ENCODE assay signal across 10 mouse cellular contexts in genomic region chr13:110704261-110704660, GRCm38 (mm10).
DNase-seq lines count a peak whose midpoint lies in the region.
"Had no signal": no experiment of that assay in that cellular context is flagged by ENCODE, and none has a peak within 500 bp of the region (broad histone marks: within the 10 kb centered on the region; RNA-seq: fewer than 3 reads in every experiment).

No protein-coding gene starts in this region.

- peak; percentile 22 for DNase-seq in adrenal gland, postnatal 14 days
- no peak for DNase-seq in adrenal gland, postnatal 4 days (ENCODE audit: low spot score in 2 of 2)
- DNase-seq in layer of hippocampus, adult 11-12 months (ENCODE audit: low spot score), result peak; percentile 39
- no peak for DNase-seq in layer of hippocampus, postnatal 25 days (ENCODE audit: extremely low spot score in 1 of 2, low spot score in 1 of 2)
- DNase-seq in frontal cortex, postnatal 36 days (ENCODE audit: low spot score in 2 of 2), result peak; percentile 45 to 70
- peak; percentile 20 to 26 for DNase-seq in left cerebral cortex, postnatal 10 days (ENCODE audit: extremely low spot score in 1 of 2, low spot score in 2 of 2)
- DNase-seq in urinary bladder, postnatal 4 days (ENCODE audit: low spot score in 2 of 2), result no peak
- no peak for DNase-seq in natural killer cell, adult 2 months (ENCODE audit: low spot score in 2 of 2)
- DNase-seq: gastrocnemius, adult 2 months; lung, adult 18-20 months had no signal

- intact Hi-C loops in left cerebral cortex, postnatal 10 days (cut with DNase I), result no loop called here

Comparison
In these comparisons a context has a peak if more than half of its experiments do, and no peak if none do; other contexts are left out.
1. DNase-seq: peak in adrenal gland, postnatal 14 days (single experiment), layer of hippocampus, adult 11-12 months (single experiment), frontal cortex, postnatal 36 days (2 of 2) and left cerebral cortex, postnatal 10 days (2 of 2); none in adrenal gland, postnatal 4 days (0 of 2), layer of hippocampus, postnatal 25 days (0 of 2), urinary bladder, postnatal 4 days (0 of 2) and natural killer cell, adult 2 months (0 of 2).